Mouse (Mus musculus): ENCODE measurements around the gene Ptprc. TPM values are rescaled to one million over a fixed set of nuclear protein-coding genes. Genes with fewer than 3 reads are reported as not detected.

The Ptprc gene
- polyA plus RNA-seq (2015; fragmentation: Nextera tagmentation; extraction: Ambion mirVana) = 5.5 and 6.1 TPM in 2 replicates

GRCm38 (mm10) chr1:138175494-138175893 is at the start of gene Ptprc:
Ptprc (minus strand) TSS chr1:138175708.
- TF ChIP-seq CTCF (IDR thresholded peaks at IDR 0.05; ENCODE audit: low read depth) = no peak
- no peak for DNase-seq (ENCODE audit: low spot score)
- H3K9me3 ChIP-seq (replicated peaks; ENCODE audit: low read length) = no peaks in the 10 kb centered on the region
- no peaks in the 10 kb centered on the region for H3K27me3 ChIP-seq (ENCODE audit: insufficient read depth, low read length)
- H3K4me1 ChIP-seq (replicated peaks; ENCODE audit: insufficient read depth, low read length) = no peaks in the 10 kb centered on the region
- no peak within 1 kb of the TSS for H3K4me3 ChIP-seq (replicated peaks; ENCODE audit: low read depth, low read length)
- no peak within 1 kb of the TSS for H3K9ac ChIP-seq (ENCODE audit: low read depth, low read length)
- H3K36me3 ChIP-seq (ENCODE audit: insufficient read depth, low read length) = no peaks in the 10 kb centered on the region
- whole genome bisulfite sequencing = 77% methylated on average over 4 of the region's 4 CpGs
- no peak for ATAC-seq (replicated peaks; ENCODE audit: low FRiP score, low read depth)
- no peak within 1 kb of the TSS for H3K4me2 ChIP-seq (ENCODE audit: low read length)
- H3K27ac ChIP-seq = no peak within 1 kb of the TSS

- Histone ChIP-seq H3K4me1 (replicated peaks; ENCODE audit: insufficient read depth, low read length) (no peaks in the 10 kb centered on the region), H3K27ac (no peak overlapping the region), H3K4me3 (replicated peaks; ENCODE audit: low read depth, low read length) (no peak overlapping the region), H3K27me3 (ENCODE audit: insufficient read depth, low read length) (no peaks in the 10 kb centered on the region), H3K4me2 (ENCODE audit: low read length) (no peak overlapping the region), H3K36me3 (ENCODE audit: insufficient read depth, low read length) (no peaks in the 10 kb centered on the region), H3K9me3 (replicated peaks; ENCODE audit: low read length) (no peaks in the 10 kb centered on the region), H3K9ac (ENCODE audit: low read depth, low read length) (no peak overlapping the region)
- DNase-seq (ENCODE audit: low spot score) = no peak
- WGBS = 86% methylated on average over 3 of the region's 3 CpGs
- no peak for ATAC-seq (replicated peaks; ENCODE audit: low FRiP score, low read depth)
- no peak for TF ChIP-seq CTCF (IDR thresholded peaks at IDR 0.05; ENCODE audit: low read depth)
Observed at GRCm38 (mm10) chr1:138214736-138215458, 39.4 kb upstream of the Ptprc start.

GRCm38 (mm10) chr1:138210387-138211024 is 35.0 kb upstream of the Ptprc start:
- H3K27me3 ChIP-seq (ENCODE audit: insufficient read depth, low read length) = no peaks in the 10 kb centered on the region
- no peak for ATAC-seq (replicated peaks; ENCODE audit: low FRiP score, low read depth)
- H3K9me3 ChIP-seq (replicated peaks; ENCODE audit: low read length) = no peaks in the 10 kb centered on the region
- no peak for DNase-seq (ENCODE audit: low spot score)
- no peaks in the 10 kb centered on the region for H3K4me1 ChIP-seq (replicated peaks; ENCODE audit: insufficient read depth, low read length)
- no peak overlapping the region for H3K9ac ChIP-seq (ENCODE audit: low read depth, low read length)
- H3K4me3 ChIP-seq (replicated peaks; ENCODE audit: low read depth, low read length) = no peak overlapping the region
- H3K4me2 ChIP-seq (ENCODE audit: low read length) = no peak overlapping the region
- H3K36me3 ChIP-seq (ENCODE audit: insufficient read depth, low read length) = no peaks in the 10 kb centered on the region
- 84% methylated on average over 3 of the region's 3 CpGs for WGBS
- no peak overlapping the region for H3K27ac ChIP-seq
- no peak for TF ChIP-seq CTCF (IDR thresholded peaks at IDR 0.05; ENCODE audit: low read depth)

GRCm38 (mm10) chr1:138209751-138210150 is 34.2 kb upstream of the Ptprc start:
- Histone ChIP-seq H3K4me2 (ENCODE audit: low read length) (no peak overlapping the region), H3K4me3 (replicated peaks; ENCODE audit: low read depth, low read length) (no peak overlapping the region), H3K4me1 (replicated peaks; ENCODE audit: insufficient read depth, low read length) (no peaks in the 10 kb centered on the region), H3K27me3 (ENCODE audit: insufficient read depth, low read length) (no peaks in the 10 kb centered on the region), H3K27ac (no peak overlapping the region), H3K9ac (ENCODE audit: low read depth, low read length) (no peak overlapping the region), H3K9me3 (replicated peaks; ENCODE audit: low read length) (no peaks in the 10 kb centered on the region), H3K36me3 (ENCODE audit: insufficient read depth, low read length) (no peaks in the 10 kb centered on the region)
- DNase-seq (ENCODE audit: low spot score) = no peak
- ATAC-seq (replicated peaks; ENCODE audit: low FRiP score, low read depth) = no peak
- 90% methylated on average over 3 of the region's 3 CpGs for WGBS
- TF ChIP-seq CTCF (IDR thresholded peaks at IDR 0.05; ENCODE audit: low read depth) = no peak

- no peaks in the 10 kb centered on the region for H3K36me3 ChIP-seq (ENCODE audit: insufficient read depth, low read length)
- H3K9ac ChIP-seq (ENCODE audit: low read depth, low read length) = no peak overlapping the region
- H3K4me1 ChIP-seq (replicated peaks; ENCODE audit: insufficient read depth, low read length) = no peaks in the 10 kb centered on the region
- DNase-seq (ENCODE audit: low spot score) (no peak), ATAC-seq (replicated peaks; ENCODE audit: low FRiP score, low read depth) (no peak)
- H3K27me3 ChIP-seq (ENCODE audit: insufficient read depth, low read length) = no peaks in the 10 kb centered on the region
- H3K9me3 ChIP-seq (replicated peaks; ENCODE audit: low read length) = no peaks in the 10 kb centered on the region
- no peak overlapping the region for H3K4me3 ChIP-seq (replicated peaks; ENCODE audit: low read depth, low read length)
- no peak overlapping the region for H3K4me2 ChIP-seq (ENCODE audit: low read length)
- H3K27ac ChIP-seq = no peak overlapping the region
- 73% methylated on average over 7 of the region's 7 CpGs for WGBS
- no peak for TF ChIP-seq CTCF (IDR thresholded peaks at IDR 0.05; ENCODE audit: low read depth)
Observed at GRCm38 (mm10) chr1:138206041-138206440, 30.5 kb upstream of the Ptprc start.

GRCm38 (mm10) chr1:138191689-138192508 is 16.4 kb upstream of the Ptprc start:
- Histone ChIP-seq H3K27ac (no peak overlapping the region), H3K4me1 (replicated peaks; ENCODE audit: insufficient read depth, low read length) (no peaks in the 10 kb centered on the region), H3K4me3 (replicated peaks; ENCODE audit: low read depth, low read length) (no peak overlapping the region), H3K9me3 (replicated peaks; ENCODE audit: low read length) (no peaks in the 10 kb centered on the region), H3K27me3 (ENCODE audit: insufficient read depth, low read length) (no peaks in the 10 kb centered on the region), H3K9ac (ENCODE audit: low read depth, low read length) (no peak overlapping the region), H3K36me3 (ENCODE audit: insufficient read depth, low read length) (no peaks in the 10 kb centered on the region), H3K4me2 (ENCODE audit: low read length) (no peak overlapping the region)
- ATAC-seq (replicated peaks; ENCODE audit: low FRiP score, low read depth) (no peak), DNase-seq (ENCODE audit: low spot score) (peak; percentile 6)
- 55% methylated on average over 8 of the region's 8 CpGs for WGBS
- no peak for TF ChIP-seq CTCF (IDR thresholded peaks at IDR 0.05; ENCODE audit: low read depth)

Measured in kidney, postnatal 0 days (tissue).